Mouse (Mus musculus) E14TG2a.4 (cell line): ENCODE measurements around the gene Mdm2.

ENCODE experiments used
- CTCF ChIP-seq: conservative IDR thresholded peaks from 2 replicates; pipeline ENCODE4 v1.5.1; 2014; ENCODE audit warnings: low read length
- NANOG ChIP-seq: IDR thresholded peaks from 2 replicates; pipeline ENCODE4 v1.6.1; 2014; ENCODE audit warnings: borderline replicate concordance, low read length, mixed read lengths
- POU5F1 ChIP-seq: IDR thresholded peaks from 2 replicates; pipeline ENCODE4 v1.6.1; 2014; ENCODE audit warnings: low read length, borderline replicate concordance

GRCm38 (mm10) chr10:117644828-117645227 is 65.7 kb downstream of the Mdm2 start:
- TF ChIP-seq CTCF (no peak), POU5F1 (no peak), NANOG (no peak)
